Mouse (Mus musculus) kidney, postnatal 10 days (tissue): ENCODE data around the gene Prkn.

Source experiments
- DNase-seq: peaks from one replicate; pipeline ENCODE4 v3.0.0; 2021; ENCODE audit warnings: mixed read lengths

The Prkn gene

GRCm38 (mm10) chr17:10997291-10997690 lies 157.1 kb downstream of the Prkn start:
- DNase-seq: no peak

GRCm38 (mm10) chr17:11023371-11023770 lies 183.2 kb downstream of the Prkn start:
- DNase-seq: no peak

GRCm38 (mm10) chr17:11029348-11029747 lies 189.2 kb downstream of the Prkn start:
- DNase-seq: no peak

- no peak for DNase-seq
Measured at GRCm38 (mm10) chr17:11030936-11031335, 190.8 kb downstream of the Prkn start.

- DNase-seq: no peak
Measured at GRCm38 (mm10) chr17:11032366-11032765, 192.2 kb downstream of the Prkn start.

GRCm38 (mm10) chr17:11033594-11033993 lies 193.4 kb downstream of the Prkn start:
- DNase-seq: no peak

- no peak for DNase-seq
Measured at GRCm38 (mm10) chr17:11038272-11038671, 198.1 kb downstream of the Prkn start.

GRCm38 (mm10) chr17:11058986-11059385 lies 218.8 kb downstream of the Prkn start:
- no peak for DNase-seq

- peak; percentile 27 for DNase-seq
Measured at GRCm38 (mm10) chr17:11067076-11067703, 227.0 kb downstream of the Prkn start.

- peak; percentile 74 for DNase-seq
Measured at GRCm38 (mm10) chr17:11067704-11068475, 227.7 kb downstream of the Prkn start.

GRCm38 (mm10) chr17:11070996-11071395 lies 230.8 kb downstream of the Prkn start:
- no peak for DNase-seq

- DNase-seq: no peak
Measured at GRCm38 (mm10) chr17:11076319-11076903, 236.2 kb downstream of the Prkn start.

- DNase-seq: no peak
Measured at GRCm38 (mm10) chr17:11086492-11086891, 246.3 kb downstream of the Prkn start.

GRCm38 (mm10) chr17:11087088-11087487 lies 246.9 kb downstream of the Prkn start:
- no peak for DNase-seq

GRCm38 (mm10) chr17:11087823-11088222 lies 247.6 kb downstream of the Prkn start:
- no peak for DNase-seq

GRCm38 (mm10) chr17:11089361-11089760 lies 249.2 kb downstream of the Prkn start:
- DNase-seq: peak; percentile 15

- peak; percentile 10 for DNase-seq
Measured at GRCm38 (mm10) chr17:11092900-11093299, 252.7 kb downstream of the Prkn start.

GRCm38 (mm10) chr17:11093321-11093720 lies 253.1 kb downstream of the Prkn start:
- DNase-seq: no peak

- DNase-seq: no peak
Measured at GRCm38 (mm10) chr17:11107007-11107406, 266.8 kb downstream of the Prkn start.

GRCm38 (mm10) chr17:11107916-11108315 lies 267.7 kb downstream of the Prkn start:
- DNase-seq: no peak

GRCm38 (mm10) chr17:11117508-11117907 lies 277.3 kb downstream of the Prkn start:
- no peak for DNase-seq

- no peak for DNase-seq
Measured at GRCm38 (mm10) chr17:11124048-11124447, 283.9 kb downstream of the Prkn start.

GRCm38 (mm10) chr17:11127217-11127616 lies 287.0 kb downstream of the Prkn start:
- no peak for DNase-seq

- DNase-seq: no peak
Measured at GRCm38 (mm10) chr17:11130919-11131318, 290.7 kb downstream of the Prkn start.
